ENCODE assay signal across 17 mouse cellular contexts in genomic region chr11:86922029-86922428, GRCm38 (mm10).
"Had no signal": no experiment of that assay in that cellular context is flagged by ENCODE, and none has a peak within 500 bp of the region (broad histone marks: within the 10 kb centered on the region; RNA-seq: fewer than 3 reads in every experiment).

No protein-coding gene starts in this region.

- H3K4me2 ChIP-seq: lung, embryonic 14.5 days; midbrain, embryonic 12.5 days; neural tube, embryonic 12.5 days; stomach, embryonic 15.5 days had no signal

- H3K36me3 ChIP-seq: midbrain, embryonic 10.5 days; midbrain, embryonic 12.5 days; neural tube, embryonic 12.5 days; stomach, embryonic 15.5 days had no signal

- DNase-seq: lung, adult 18-20 months; lung, embryonic 14.5 days; lung, postnatal 10 days; lung, postnatal 4 days; midbrain, embryonic 14.5 days; retina, postnatal 1 day; right cerebral cortex, adult 18-20 months; right cerebral cortex, postnatal 25 days; right cerebral cortex, postnatal 4 days; thymus, adult 2 months; thymus, postnatal 25 days; thymus, postnatal 4 days had no signal

- H3K4me1 ChIP-seq: midbrain, embryonic 12.5 days; neural tube, embryonic 12.5 days; stomach, embryonic 15.5 days had no signal

- H3K4me3 ChIP-seq: midbrain, embryonic 10.5 days; midbrain, embryonic 12.5 days; neural tube, embryonic 12.5 days; stomach, embryonic 15.5 days had no signal

- H3K27me3 ChIP-seq: midbrain, embryonic 12.5 days; neural tube, embryonic 12.5 days; stomach, embryonic 15.5 days had no signal

- H3K27ac ChIP-seq: midbrain, embryonic 10.5 days; midbrain, embryonic 12.5 days; neural tube, embryonic 12.5 days; stomach, embryonic 15.5 days; stomach, postnatal 0 days had no signal
